Mouse (Mus musculus): ENCODE measurements at regions not wholly inside any gene's neighbourhood (a gene's known extent, or its start where the extent isn't known, plus 50 kb on each side); places are given as distances from the start of the nearest gene placed in this dataset.

DNA sequence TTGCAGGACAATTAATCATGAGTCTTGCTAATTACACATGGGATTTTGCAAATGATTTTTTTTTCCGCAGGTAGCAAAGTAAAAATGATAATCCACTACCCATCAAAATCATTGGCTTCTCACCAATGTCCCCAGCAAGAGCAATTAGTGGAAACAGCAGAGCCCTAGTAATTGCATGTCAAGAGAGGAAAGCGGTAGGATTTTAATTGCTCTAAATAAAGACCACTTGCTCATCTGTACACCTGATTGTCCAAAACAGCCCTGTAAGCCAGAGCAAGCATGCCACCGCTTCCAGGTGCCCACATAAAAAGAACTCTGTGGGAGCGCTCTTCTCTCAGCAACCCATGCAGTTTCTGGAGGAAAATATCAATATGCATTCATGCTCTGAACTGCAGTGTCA lies 306.5 kb upstream of the Hnrnpa3 start:
- no peaks in the 10 kb centered on the region for H3K79me3 ChIP-seq (ENCODE audit: low read depth)
- H3ac ChIP-seq (ENCODE audit: control insufficient read depth, insufficient read length, low read depth) = no peak overlapping the region
- H3K4me3 ChIP-seq (ENCODE audit: insufficient read depth, poor library complexity, severe bottlenecking) = no peak overlapping the region
- TF ChIP-seq CEBPB (IDR thresholded peaks at IDR 0.05; ENCODE audit: low read depth) = no peak
- TF ChIP-seq MYOG (IDR thresholded peaks at IDR 0.05; ENCODE audit: control insufficient read depth, extremely low read depth, insufficient read length) = no peak
- TF ChIP-seq FOSL1 (IDR thresholded peaks at IDR 0.05; ENCODE audit: insufficient read depth, low read length, poor library complexity, severe bottlenecking) = no peak
- TF ChIP-seq MAX (IDR thresholded peaks at IDR 0.05) = no peak
- no peak for TF ChIP-seq CTCF (IDR thresholded peaks at IDR 0.05; ENCODE audit: control insufficient read depth, insufficient read depth, insufficient read length)
- TF ChIP-seq MYOD1 (IDR thresholded peaks at IDR 0.05; ENCODE audit: control insufficient read depth, insufficient read length, low read depth) = no peak
- TF ChIP-seq USF1 (IDR thresholded peaks at IDR 0.05; ENCODE audit: low read depth) = no peak
- H3K36me3 ChIP-seq (ENCODE audit: control insufficient read depth, insufficient read depth) = no peaks in the 10 kb centered on the region
- H3K79me2 ChIP-seq (ENCODE audit: control insufficient read depth, insufficient read depth) = no peaks in the 10 kb centered on the region
- peaks cover 14% of the 10 kb centered on the region for H3K27me3 ChIP-seq (ENCODE audit: control insufficient read depth, insufficient read depth, insufficient read length)

DNA sequence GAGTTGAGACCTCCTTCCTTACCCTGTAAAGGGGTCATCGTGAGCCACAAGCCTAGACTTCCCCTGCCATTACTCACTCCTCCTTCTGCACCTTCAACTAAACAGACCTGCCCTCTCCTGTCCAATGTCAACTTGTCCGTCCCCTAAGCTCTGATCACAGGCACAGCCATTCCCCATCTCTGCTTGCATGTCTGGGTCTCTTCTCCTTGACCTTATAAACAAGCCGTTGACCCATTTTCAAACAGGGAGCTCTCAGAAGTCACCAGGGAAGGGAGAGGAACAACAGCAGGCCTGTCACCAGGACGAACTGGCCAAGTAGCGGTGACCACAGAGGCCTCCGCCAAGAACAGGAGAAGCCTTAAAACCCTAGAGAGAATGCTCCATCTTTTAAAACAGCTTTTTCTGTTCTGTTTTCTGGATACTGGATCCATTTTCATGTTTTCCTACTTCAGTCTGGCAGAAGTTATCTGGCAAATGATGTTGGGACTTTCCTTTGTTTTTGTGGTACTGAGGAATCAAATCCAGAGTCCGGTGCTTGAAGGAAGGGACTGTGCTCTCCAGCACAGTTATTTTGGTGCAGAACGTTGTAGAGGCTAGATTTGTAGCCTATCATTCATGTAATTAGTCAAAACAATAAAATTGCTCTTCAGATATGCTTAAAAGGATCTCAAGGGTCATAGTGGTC lies 302.2 kb upstream of the Hnrnpa3 start:
- no peaks in the 10 kb centered on the region for H3K36me3 ChIP-seq (ENCODE audit: control insufficient read depth, insufficient read depth)
- TF ChIP-seq FOSL1 (IDR thresholded peaks at IDR 0.05; ENCODE audit: insufficient read depth, low read length, poor library complexity, severe bottlenecking) (no peak), CEBPB (IDR thresholded peaks at IDR 0.05; ENCODE audit: low read depth) (no peak), USF1 (IDR thresholded peaks at IDR 0.05; ENCODE audit: low read depth) (no peak), MAX (IDR thresholded peaks at IDR 0.05) (no peak), MYOD1 (IDR thresholded peaks at IDR 0.05; ENCODE audit: control insufficient read depth, insufficient read length, low read depth) (no peak), CTCF (IDR thresholded peaks at IDR 0.05; ENCODE audit: control insufficient read depth, insufficient read depth, insufficient read length) (no peak), MYOG (IDR thresholded peaks at IDR 0.05; ENCODE audit: control insufficient read depth, extremely low read depth, insufficient read length) (no peak)
- H3K79me2 ChIP-seq (ENCODE audit: control insufficient read depth, insufficient read depth) = no peaks in the 10 kb centered on the region
- H3K79me3 ChIP-seq (ENCODE audit: low read depth) = no peaks in the 10 kb centered on the region
- H3ac ChIP-seq (ENCODE audit: control insufficient read depth, insufficient read length, low read depth) = no peak overlapping the region
- peaks cover 6% of the 10 kb centered on the region for H3K27me3 ChIP-seq (ENCODE audit: control insufficient read depth, insufficient read depth, insufficient read length)
- H3K4me3 ChIP-seq (ENCODE audit: insufficient read depth, poor library complexity, severe bottlenecking) = no peak overlapping the region

DNA sequence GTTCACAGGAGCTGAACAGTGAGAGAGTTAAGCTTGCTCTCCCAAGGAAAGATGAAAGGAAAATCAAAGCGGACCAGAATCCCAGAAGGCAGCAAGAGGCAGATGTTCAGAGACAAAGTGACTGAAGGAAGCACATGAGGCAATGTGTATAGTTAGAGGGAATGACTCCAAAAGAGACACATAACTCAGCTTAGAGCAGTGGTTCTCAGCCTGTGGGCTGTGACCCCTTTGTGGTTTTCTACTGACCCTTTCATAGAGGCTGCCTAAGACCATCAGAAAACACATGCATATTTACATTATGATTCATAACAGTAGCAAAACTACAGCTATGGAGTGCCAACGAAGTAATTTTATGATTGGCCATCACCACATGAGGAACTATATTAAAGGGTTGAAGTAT lies 301.5 kb upstream of the Hnrnpa3 start:
- TF ChIP-seq CTCF (IDR thresholded peaks at IDR 0.05; ENCODE audit: control insufficient read depth, insufficient read depth, insufficient read length) (no peak), CEBPB (IDR thresholded peaks at IDR 0.05; ENCODE audit: low read depth) (no peak), MAX (IDR thresholded peaks at IDR 0.05) (no peak), USF1 (IDR thresholded peaks at IDR 0.05; ENCODE audit: low read depth) (no peak), FOSL1 (IDR thresholded peaks at IDR 0.05; ENCODE audit: insufficient read depth, low read length, poor library complexity, severe bottlenecking) (no peak), MYOD1 (IDR thresholded peaks at IDR 0.05; ENCODE audit: control insufficient read depth, insufficient read length, low read depth) (no peak)
- no peaks in the 10 kb centered on the region for H3K79me2 ChIP-seq (ENCODE audit: control insufficient read depth, insufficient read depth)
- no peak overlapping the region for H3K4me3 ChIP-seq (ENCODE audit: insufficient read depth, poor library complexity, severe bottlenecking)
- H3ac ChIP-seq (ENCODE audit: control insufficient read depth, insufficient read length, low read depth) = no peak overlapping the region
- H3K27me3 ChIP-seq (ENCODE audit: control insufficient read depth, insufficient read depth, insufficient read length) = peaks cover 3% of the 10 kb centered on the region
- H3K79me3 ChIP-seq (ENCODE audit: low read depth) = no peaks in the 10 kb centered on the region
- no peaks in the 10 kb centered on the region for H3K36me3 ChIP-seq (ENCODE audit: control insufficient read depth, insufficient read depth)

- H3K79me2 ChIP-seq (ENCODE audit: control insufficient read depth, insufficient read depth) = no peaks in the 10 kb centered on the region
- no peak overlapping the region for H3ac ChIP-seq (ENCODE audit: control insufficient read depth, insufficient read length, low read depth)
- H3K4me3 ChIP-seq (ENCODE audit: insufficient read depth, poor library complexity, severe bottlenecking) = no peak overlapping the region
- TF ChIP-seq CTCF (IDR thresholded peaks at IDR 0.05; ENCODE audit: control insufficient read depth, insufficient read depth, insufficient read length) = no peak
- peaks cover 5% of the 10 kb centered on the region for H3K27me3 ChIP-seq (ENCODE audit: control insufficient read depth, insufficient read depth, insufficient read length)
- no peaks in the 10 kb centered on the region for H3K79me3 ChIP-seq (ENCODE audit: low read depth)
- no peaks in the 10 kb centered on the region for H3K36me3 ChIP-seq (ENCODE audit: control insufficient read depth, insufficient read depth)
Observed at GRCm38 (mm10) chr2:75360936-75361335, 298.1 kb upstream of the Hnrnpa3 start.

DNA sequence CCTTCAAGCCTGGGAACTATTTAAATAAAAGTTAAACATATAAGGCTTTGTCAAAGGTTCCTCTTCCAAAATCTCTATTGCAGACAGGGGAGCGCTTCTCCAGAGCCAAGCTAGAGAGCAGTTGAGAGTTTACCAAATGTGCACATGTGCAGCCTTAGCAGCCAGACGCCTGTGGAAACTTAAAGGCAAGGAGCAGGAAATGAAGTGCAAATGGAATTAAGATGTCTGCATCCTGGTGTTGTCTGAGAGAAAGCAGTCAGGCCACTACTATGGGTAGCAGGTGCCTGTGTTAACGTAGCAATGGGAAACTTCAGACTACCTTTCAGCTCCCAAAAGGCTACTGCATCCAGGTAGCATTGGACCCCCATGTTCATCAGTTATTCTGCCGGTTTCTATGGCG lies 282.4 kb upstream of the Hnrnpa3 start:
- no peaks in the 10 kb centered on the region for H3K79me2 ChIP-seq (ENCODE audit: control insufficient read depth, insufficient read depth)
- peaks cover 9% of the 10 kb centered on the region for H3K27me3 ChIP-seq (ENCODE audit: control insufficient read depth, insufficient read depth, insufficient read length)
- H3ac ChIP-seq (ENCODE audit: control insufficient read depth, insufficient read length, low read depth) = no peak overlapping the region
- H3K36me3 ChIP-seq (ENCODE audit: control insufficient read depth, insufficient read depth) = no peaks in the 10 kb centered on the region
- TF ChIP-seq USF1 (IDR thresholded peaks at IDR 0.05; ENCODE audit: low read depth) (no peak), MAX (IDR thresholded peaks at IDR 0.05) (no peak)
- H3K4me3 ChIP-seq (ENCODE audit: insufficient read depth, poor library complexity, severe bottlenecking) = no peak overlapping the region
- no peaks in the 10 kb centered on the region for H3K79me3 ChIP-seq (ENCODE audit: low read depth)

DNA sequence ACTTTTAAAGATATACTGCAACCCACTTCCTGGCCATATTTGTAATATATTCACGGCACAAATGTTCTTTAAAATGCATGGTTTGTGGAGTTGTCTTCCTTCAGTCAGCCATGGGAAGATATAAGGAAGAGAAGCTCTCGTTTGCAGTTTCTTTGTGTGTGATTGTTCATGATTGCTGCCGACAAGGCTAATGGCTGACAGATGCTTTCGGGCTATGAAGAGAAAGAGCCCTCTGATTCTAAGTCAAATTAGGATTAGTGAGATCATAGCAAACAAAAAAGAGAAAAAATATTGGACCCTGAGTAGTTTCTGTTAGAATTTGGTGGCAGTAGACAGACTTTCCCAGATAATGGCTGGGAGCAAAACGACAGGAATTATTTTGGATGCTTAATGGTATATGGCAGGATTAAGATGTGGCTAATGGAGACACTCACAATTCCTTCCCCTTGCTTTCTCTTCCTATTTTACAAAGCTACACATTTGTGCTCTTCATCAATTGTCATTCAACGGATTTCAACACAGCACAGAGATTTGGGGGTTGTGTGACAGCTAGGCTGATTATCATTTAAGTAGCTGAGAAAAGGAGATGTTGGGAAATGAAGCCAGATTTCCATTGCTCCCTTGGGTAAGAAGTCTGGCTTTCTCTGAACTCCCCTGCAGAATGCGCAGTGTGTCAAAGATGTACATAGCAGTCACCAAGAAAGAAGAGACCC lies 273.4 kb upstream of the Hnrnpa3 start:
- H3K36me3 ChIP-seq (ENCODE audit: control insufficient read depth, insufficient read depth) = no peaks in the 10 kb centered on the region
- H3K79me3 ChIP-seq (ENCODE audit: low read depth) = no peaks in the 10 kb centered on the region
- H3K4me3 ChIP-seq (ENCODE audit: insufficient read depth, poor library complexity, severe bottlenecking) = no peak overlapping the region
- TF ChIP-seq MYOG (IDR thresholded peaks at IDR 0.05; ENCODE audit: control insufficient read depth, extremely low read depth, insufficient read length) (no peak), CTCF (IDR thresholded peaks at IDR 0.05; ENCODE audit: control insufficient read depth, insufficient read depth, insufficient read length) (no peak), FOSL1 (IDR thresholded peaks at IDR 0.05; ENCODE audit: insufficient read depth, low read length, poor library complexity, severe bottlenecking) (no peak), USF1 (IDR thresholded peaks at IDR 0.05; ENCODE audit: low read depth) (no peak), MAX (IDR thresholded peaks at IDR 0.05) (no peak), MYOD1 (IDR thresholded peaks at IDR 0.05; ENCODE audit: control insufficient read depth, insufficient read length, low read depth) (no peak), CEBPB (IDR thresholded peaks at IDR 0.05; ENCODE audit: low read depth) (no peak)
- no peak overlapping the region for H3ac ChIP-seq (ENCODE audit: control insufficient read depth, insufficient read length, low read depth)
- no peaks in the 10 kb centered on the region for H3K79me2 ChIP-seq (ENCODE audit: control insufficient read depth, insufficient read depth)
- H3K27me3 ChIP-seq (ENCODE audit: control insufficient read depth, insufficient read depth, insufficient read length) = no peaks in the 10 kb centered on the region

Measured in C2C12 (cell line).